Mouse (Mus musculus) heart, embryonic 13.5 days (tissue): ENCODE results near the gene Grhl3. TPM values are rescaled to one million over a fixed set of nuclear protein-coding genes. Genes with fewer than 3 reads are reported as not detected.

Source experiments
- microRNA-seq: library from miRNA; unstranded; fragments of <30 nt; microRNA quantifications from one replicate; pipeline ENCODE4, GENCODE M21; 2016
- polyA plus RNA-seq: library from polyadenylated mRNA; unstranded; fragments of >200 nt; fragmentation: Nextera tagmentation; extraction: Ambion mirVana; gene quantifications from 2 replicates; pipeline ENCODE4 v1.2.1, GENCODE M21; 2015

Gene Grhl3
- polyA plus RNA-seq, 1 experiment from 2014 or later: 4.8 TPM

Small RNA genes within 50 kb of the gene (microRNA-seq; reads per million reads assigned to microRNA genes)
- gene Gm25317: not detected

Other genes with a start within 250 kb of the Grhl3 start
- 141 and 146 TPM in 2 replicates for gene Srrm1, start 220.3 kb downstream of the Grhl3 start, polyA plus RNA-seq
- gene Ncmap, start 175.4 kb downstream of the Grhl3 start, polyA plus RNA-seq: 0.55 and 0.76 TPM in 2 replicates
- 6.8 and 8.0 TPM in 2 replicates for gene Rcan3, start 139.8 kb downstream of the Grhl3 start, polyA plus RNA-seq
- 0.11 and 0.32 TPM in 2 replicates for gene Stpg1, start 78.8 kb downstream of the Grhl3 start, polyA plus RNA-seq
- 3.0 and 3.2 TPM in 2 replicates for gene Nipal3, start 78.6 kb downstream of the Grhl3 start, polyA plus RNA-seq
- gene Ifnlr1, start 112.7 kb upstream of the Grhl3 start, polyA plus RNA-seq: 0.36 and 0.68 TPM in 2 replicates
- not detected in 2 replicates for gene Il22ra1, start 154.5 kb upstream of the Grhl3 start, polyA plus RNA-seq
- 0.23 and 0.37 TPM in 2 replicates for gene Myom3, start 186.1 kb upstream of the Grhl3 start, polyA plus RNA-seq